Mouse (Mus musculus) midbrain, embryonic 13.5 days (tissue): ENCODE data around the gene Anp32b. TPM values are rescaled to one million over a fixed set of nuclear protein-coding genes. Genes with fewer than 3 reads are reported as not detected.

Experiments
- polyA plus RNA-seq: library from polyadenylated mRNA; unstranded; fragments of >200 nt; fragmentation: Nextera tagmentation; extraction: Ambion mirVana; gene quantifications from 2 replicates; pipeline ENCODE4 v1.2.1, GENCODE M21; 2015

Anp32b gene
- polyA plus RNA-seq, 1 experiment from 2014 or later: 136 TPM

Other genes with a start within 250 kb of the Anp32b start
- gene Foxe1, start 107.3 kb upstream of the Anp32b start, polyA plus RNA-seq: not detected in 2 replicates
- 7.8 and 9.2 TPM in 2 replicates for gene Trmo, start 61.5 kb upstream of the Anp32b start, polyA plus RNA-seq
- gene Hemgn, start 37.4 kb upstream of the Anp32b start, polyA plus RNA-seq: 0.17 and 0.26 TPM in 2 replicates
- 63.2 and 63.9 TPM in 2 replicates for gene Nans, start 38.3 kb downstream of the Anp32b start, polyA plus RNA-seq
- gene Trim14, start 85.2 kb downstream of the Anp32b start, polyA plus RNA-seq: 0.40 and 0.57 TPM in 2 replicates
- 2.5 and 3.9 TPM in 2 replicates for gene Coro2a, start 151.3 kb downstream of the Anp32b start, polyA plus RNA-seq
- 0.54 and 0.55 TPM in 2 replicates for gene Tbc1d2, start 199.3 kb downstream of the Anp32b start, polyA plus RNA-seq